In genomic region chr11:103859933-103860610, GRCm38 (mm10) we compare ENCODE assay signal across 21 mouse cellular contexts.
A peak's percentile ranks its signal among the peaks of the same experiment; 100 is the strongest.
DNase-seq lines count a peak whose midpoint lies in the region; ATAC-seq and TF ChIP-seq lines count a peak whose summit lies in the region.
"Had no signal": no experiment of that assay in that cellular context is flagged by ENCODE, and none has a peak within 500 bp of the region (broad histone marks: within the 10 kb centered on the region; RNA-seq: fewer than 3 reads in every experiment).

No protein-coding gene starts in this region.

- TF ChIP-seq POLR2A in brain, embryonic 14.5 days (IDR thresholded peaks at IDR 0.05; ENCODE audit: borderline replicate concordance, extremely low read depth, insufficient read depth, insufficient read length, poor library complexity, severe bottlenecking): no peak

- no peak for ATAC-seq in forebrain, embryonic 12.5 days (ENCODE audit: low FRiP score)
- ATAC-seq in forebrain, embryonic 15.5 days (replicated peaks): no peak
- ATAC-seq in midbrain, embryonic 14.5 days (ENCODE audit: low FRiP score, low TSS enrichment): no peak
- no peak for ATAC-seq in intestine, postnatal 0 days
- no peak for ATAC-seq in intestine, embryonic 16.5 days
- ATAC-seq: hindbrain, embryonic 16.5 days; Patski had no signal

- peaks cover 16% of the 10 kb centered on the region for H3K4me1 ChIP-seq in forebrain, embryonic 12.5 days
- H3K4me1 ChIP-seq in forebrain, embryonic 15.5 days: no peaks in the 10 kb centered on the region
- 0 out of 2 replicates have a peak, but pooled peaks cover 3% of the 10 kb centered on the region for H3K4me1 ChIP-seq in midbrain, embryonic 14.5 days (ENCODE audit: control insufficient read depth, insufficient read depth, low read length)
- H3K4me1 ChIP-seq in intestine, postnatal 0 days (replicated peaks; ENCODE audit: control insufficient read depth, insufficient read depth, low read length): no peaks in the 10 kb centered on the region
- H3K4me1 ChIP-seq in intestine, embryonic 16.5 days (ENCODE audit: control insufficient read depth, insufficient read depth, low read length): no peaks in the 10 kb centered on the region
- H3K4me1 ChIP-seq: limb, embryonic 12.5 days; liver, embryonic 15.5 days had no signal

- H3K9me3 ChIP-seq in forebrain, embryonic 12.5 days: no peaks in the 10 kb centered on the region
- no peaks in the 10 kb centered on the region for H3K9me3 ChIP-seq in forebrain, embryonic 15.5 days
- H3K9me3 ChIP-seq in midbrain, embryonic 14.5 days (ENCODE audit: control insufficient read depth, low read length): no peaks in the 10 kb centered on the region
- no peaks in the 10 kb centered on the region for H3K9me3 ChIP-seq in intestine, postnatal 0 days (ENCODE audit: control insufficient read depth)
- no peaks in the 10 kb centered on the region for H3K9me3 ChIP-seq in intestine, embryonic 16.5 days (ENCODE audit: control insufficient read depth, low read length)
- H3K9me3 ChIP-seq: limb, embryonic 12.5 days; liver, embryonic 15.5 days; megakaryocyte, embryonic 14.5 days had no signal

- peaks cover 40% of the 10 kb centered on the region for H3K36me3 ChIP-seq in forebrain, embryonic 12.5 days (replicated peaks)
- H3K36me3 ChIP-seq in forebrain, embryonic 15.5 days: peaks cover 31% of the 10 kb centered on the region
- peaks cover 39% of the 10 kb centered on the region for H3K36me3 ChIP-seq in midbrain, embryonic 14.5 days (ENCODE audit: control insufficient read depth, insufficient read depth, low read length)
- H3K36me3 ChIP-seq in intestine, postnatal 0 days (ENCODE audit: control insufficient read depth, insufficient read depth): peaks cover 27% of the 10 kb centered on the region
- H3K36me3 ChIP-seq in intestine, embryonic 16.5 days (ENCODE audit: control insufficient read depth, insufficient read depth, low read length): no peaks in the 10 kb centered on the region

- peak; percentile 2 for DNase-seq in lung, postnatal 14 days
- no peak for DNase-seq in lung, postnatal 4 days
- DNase-seq in brain, embryonic 14.5 days (ENCODE audit: low read depth): peak; percentile 28
- peak; percentile 31 for DNase-seq in midbrain, embryonic 14.5 days
- DNase-seq: cerebellum, postnatal 25 days; gastrocnemius, postnatal 10 days; heart, adult 2 months; heart, postnatal 14 days; right cerebral cortex, postnatal 14 days had no signal

- no peak overlapping the region for H3K9ac ChIP-seq in forebrain, embryonic 12.5 days
- no peak overlapping the region for H3K9ac ChIP-seq in forebrain, embryonic 15.5 days (replicated peaks)
- no peak overlapping the region for H3K9ac ChIP-seq in midbrain, embryonic 14.5 days (replicated peaks; ENCODE audit: low read length)
- H3K9ac ChIP-seq in intestine, postnatal 0 days (ENCODE audit: low read depth, low read length): no peak overlapping the region
- no peak overlapping the region for H3K9ac ChIP-seq in intestine, embryonic 16.5 days (ENCODE audit: low read depth, low read length)
- H3K9ac ChIP-seq: limb, embryonic 12.5 days; liver, embryonic 15.5 days had no signal

- 0 out of 2 replicates have a peak overlapping the region, but pooled peaks have one; percentile 46 for H3K27ac ChIP-seq in forebrain, embryonic 12.5 days
- no peak overlapping the region for H3K27ac ChIP-seq in forebrain, embryonic 15.5 days (replicated peaks)
- H3K27ac ChIP-seq in midbrain, embryonic 14.5 days (replicated peaks; ENCODE audit: low read depth, low read length): 0 out of 2 replicates have a peak overlapping the region, but pooled peaks have one; percentile 22
- H3K27ac ChIP-seq in intestine, postnatal 0 days (ENCODE audit: low read depth, low read length): no peak overlapping the region
- H3K27ac ChIP-seq in intestine, embryonic 16.5 days (ENCODE audit: low read length): no peak overlapping the region
- H3K27ac ChIP-seq: heart, adult 2 months; layer of hippocampus, adult 2 months; left cerebral cortex, adult 2 months; limb, embryonic 12.5 days; liver, embryonic 15.5 days had no signal

- WGBS in forebrain, embryonic 12.5 days: 67% methylated on average over 4 of the region's 4 CpGs
- WGBS in forebrain, embryonic 15.5 days: 52% methylated on average over 4 of the region's 4 CpGs
- 60% methylated on average over 4 of the region's 4 CpGs for WGBS in midbrain, embryonic 14.5 days
- WGBS in intestine, postnatal 0 days: 65% methylated on average over 4 of the region's 4 CpGs
- 77% methylated on average over 4 of the region's 4 CpGs for WGBS in intestine, embryonic 16.5 days

- no peak overlapping the region for H3K4me3 ChIP-seq in forebrain, embryonic 12.5 days (replicated peaks)
- no peak overlapping the region for H3K4me3 ChIP-seq in forebrain, embryonic 15.5 days
- no peak overlapping the region for H3K4me3 ChIP-seq in midbrain, embryonic 14.5 days (replicated peaks; ENCODE audit: low read depth, low read length)
- H3K4me3 ChIP-seq in intestine, postnatal 0 days (ENCODE audit: low read depth, low read length): no peak overlapping the region
- no peak overlapping the region for H3K4me3 ChIP-seq in intestine, embryonic 16.5 days (ENCODE audit: low read length)
- H3K4me3 ChIP-seq: heart, adult 2 months; layer of hippocampus, adult 2 months; left cerebral cortex, adult 2 months; limb, embryonic 12.5 days; liver, embryonic 15.5 days; megakaryocyte, embryonic 14.5 days had no signal

- TF ChIP-seq CTCF in brain, embryonic 14.5 days (IDR thresholded peaks at IDR 0.05; ENCODE audit: borderline replicate concordance, extremely low read depth, insufficient read depth, insufficient read length): no peak
- no peak for TF ChIP-seq CTCF in intestine, postnatal 0 days (IDR thresholded peaks at IDR 0.05; ENCODE audit: low read depth)

- H3K4me2 ChIP-seq in forebrain, embryonic 12.5 days: no peak overlapping the region
- no peak overlapping the region for H3K4me2 ChIP-seq in forebrain, embryonic 15.5 days (replicated peaks)
- H3K4me2 ChIP-seq in midbrain, embryonic 14.5 days (ENCODE audit: low read length): no peak overlapping the region
- H3K4me2 ChIP-seq in intestine, postnatal 0 days (replicated peaks; ENCODE audit: low read depth): no peak overlapping the region
- H3K4me2 ChIP-seq in intestine, embryonic 16.5 days (ENCODE audit: low read depth, low read length): no peak overlapping the region
- H3K4me2 ChIP-seq: limb, embryonic 12.5 days; liver, embryonic 15.5 days had no signal

- H3K27me3 ChIP-seq in forebrain, embryonic 12.5 days: no peaks in the 10 kb centered on the region
- no peaks in the 10 kb centered on the region for H3K27me3 ChIP-seq in forebrain, embryonic 15.5 days
- no peaks in the 10 kb centered on the region for H3K27me3 ChIP-seq in midbrain, embryonic 14.5 days (ENCODE audit: control insufficient read depth, insufficient read depth, low read length)
- no peaks in the 10 kb centered on the region for H3K27me3 ChIP-seq in intestine, postnatal 0 days (replicated peaks; ENCODE audit: control insufficient read depth, insufficient read depth, low read length)
- H3K27me3 ChIP-seq in intestine, embryonic 16.5 days (replicated peaks; ENCODE audit: control insufficient read depth, insufficient read depth, low read length): no peaks in the 10 kb centered on the region
- H3K27me3 ChIP-seq: CH12.LX; limb, embryonic 12.5 days; liver, embryonic 15.5 days; megakaryocyte, embryonic 14.5 days; Patski had no signal

Comparison
In these comparisons a context has a peak if more than half of its experiments do, and no peak if none do; other contexts are left out.
1. H3K27ac ChIP-seq: peak in forebrain, embryonic 12.5 days (single experiment) and midbrain, embryonic 14.5 days (single experiment); none in forebrain, embryonic 15.5 days (single experiment), intestine, postnatal 0 days (single experiment) and intestine, embryonic 16.5 days (single experiment).
2. DNase-seq: peak in lung, postnatal 14 days (single experiment), brain, embryonic 14.5 days (single experiment) and midbrain, embryonic 14.5 days (single experiment); none in lung, postnatal 4 days (0 of 2).